Mouse (Mus musculus): ENCODE measurements around the gene Wfdc17.
A peak's percentile ranks its signal among the peaks of the same experiment; 100 is the strongest.

Gene Wfdc17

GRCm38 (mm10) chr11:83703705-83704104 is at the start of gene Wfdc17:
Wfdc17 (plus strand) TSS chr11:83703991.
- no peak for DNase-seq

DNA sequence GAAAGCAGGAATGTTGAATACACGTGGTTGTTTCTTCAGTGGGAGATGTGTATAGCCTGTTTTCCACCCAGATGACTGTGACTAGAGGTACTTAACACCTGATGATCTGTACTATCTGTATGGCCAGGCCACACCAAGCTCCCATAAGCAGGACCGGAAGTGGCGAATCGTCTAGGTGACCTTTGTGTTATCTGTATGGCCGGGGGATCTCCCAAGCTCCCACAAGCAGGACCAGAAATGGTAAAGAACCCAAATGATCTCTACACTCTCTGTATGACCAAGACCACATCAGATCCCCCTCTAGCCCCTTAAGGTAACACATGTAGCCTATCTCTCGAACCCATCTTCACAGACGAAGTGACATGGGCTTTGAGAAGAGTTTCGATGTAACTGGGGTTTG is 49.2 kb upstream of the Wfdc17 start:
- DNase-seq = no peak

DNA sequence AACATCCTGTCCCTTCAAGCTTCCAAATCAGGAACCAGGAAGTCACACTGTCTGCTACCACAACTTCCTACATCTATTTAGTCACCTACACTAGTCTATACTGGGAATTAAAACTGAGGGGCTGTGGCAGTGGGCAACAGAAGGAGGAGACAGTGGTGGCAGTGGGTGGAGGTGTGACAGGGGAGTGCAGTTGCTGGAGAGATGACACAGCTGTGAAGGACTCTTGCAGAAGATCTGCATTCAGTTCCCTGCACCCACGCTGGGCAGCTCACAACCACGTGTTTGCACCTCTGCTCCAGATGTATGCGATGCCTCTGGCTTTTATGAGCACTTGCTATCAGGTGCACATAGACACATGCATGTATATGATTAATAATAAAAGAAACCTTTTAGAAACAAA is 46.3 kb upstream of the Wfdc17 start:
- no peak for DNase-seq

- DNase-seq = no peak
These were observed 45.0 kb upstream of the Wfdc17 start for GRCm38 (mm10) chr11:83658797-83659196.

DNA sequence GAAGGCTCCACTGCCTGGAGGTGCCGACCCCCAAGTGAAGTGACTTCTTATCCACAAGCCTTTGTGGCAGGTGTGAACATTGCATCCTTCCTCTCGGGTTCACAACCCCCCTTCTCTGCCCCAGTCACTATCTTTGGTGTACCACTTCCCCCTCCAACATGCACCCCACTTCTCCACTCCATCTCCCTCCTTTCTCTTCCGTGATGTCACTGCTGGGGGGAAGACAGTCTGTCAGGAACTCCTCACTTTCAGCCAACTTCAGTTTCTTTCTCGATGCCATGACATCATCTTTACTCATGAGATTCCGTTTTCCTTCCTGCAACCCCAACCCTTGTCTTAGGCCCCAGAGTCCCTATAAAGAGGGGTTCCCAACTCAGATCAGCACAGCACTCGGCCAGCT is 41.6 kb upstream of the Wfdc17 start, which contains the start of gene Ccl4:
Gene Ccl4, plus strand, starts transcription at position 381 of the 400 bp plus-strand sequence.
- DNase-seq = no peak

DNA sequence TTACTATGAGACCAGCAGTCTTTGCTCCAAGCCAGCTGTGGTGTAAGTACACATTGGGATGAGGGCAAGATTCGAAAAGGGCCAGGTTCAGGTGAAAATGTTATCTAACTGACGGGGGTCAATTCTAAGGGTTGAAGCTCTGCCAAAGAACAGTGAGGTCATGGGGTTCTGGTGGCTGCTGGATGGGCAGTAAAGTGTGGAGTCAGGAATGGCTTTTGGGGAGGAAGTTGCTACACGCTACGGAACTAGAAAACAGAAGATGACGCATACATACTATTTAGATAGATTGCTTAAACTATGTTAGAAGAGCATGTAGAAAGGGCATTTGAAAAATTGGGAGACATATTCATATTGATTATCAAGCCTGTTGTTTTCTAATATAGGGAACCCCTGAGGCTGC is 40.3 kb upstream of the Wfdc17 start:
- no peak for DNase-seq

DNA sequence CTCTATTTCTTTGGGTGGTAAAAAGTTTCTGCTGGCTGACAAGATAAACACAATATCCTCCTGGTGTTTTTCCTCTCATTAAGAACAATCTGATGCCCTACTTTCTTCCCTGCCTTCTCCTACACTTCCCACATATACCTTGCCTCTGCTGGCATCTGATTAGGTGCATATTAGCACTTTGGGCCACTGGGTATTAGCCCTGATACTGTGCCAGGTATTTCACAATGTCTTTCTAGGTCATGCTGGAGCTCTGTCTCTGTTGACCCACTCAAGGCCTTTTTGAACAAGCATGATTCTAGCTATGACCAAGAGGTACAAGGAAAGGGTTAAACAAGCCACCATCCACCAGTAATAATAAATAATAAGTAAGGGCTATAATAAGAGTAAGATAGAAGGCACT is 32.0 kb upstream of the Wfdc17 start:
- DNase-seq = no peak

DNA sequence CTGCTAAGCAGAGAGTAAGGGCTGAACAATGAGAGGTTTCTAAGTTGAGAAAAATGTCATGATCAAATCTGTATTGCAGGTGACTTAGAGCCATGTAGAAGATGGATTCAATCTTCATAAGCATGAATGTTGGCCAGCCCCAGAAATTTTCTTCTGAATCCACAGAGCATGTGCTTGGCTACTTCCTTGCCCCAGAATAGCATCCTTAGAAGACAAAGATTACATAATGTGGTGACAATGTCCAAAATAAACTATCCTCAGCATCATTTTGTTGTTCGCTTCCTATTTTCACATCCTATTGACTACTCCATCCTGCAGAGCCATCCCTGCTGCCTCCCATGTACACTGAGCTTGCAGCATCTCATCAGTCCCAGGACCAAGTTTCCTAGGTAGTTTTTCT is 28.1 kb upstream of the Wfdc17 start:
- DNase-seq = no peak

GRCm38 (mm10) chr11:83689918-83690317 is 13.9 kb upstream of the Wfdc17 start:
- DNase-seq = no peak

GRCm38 (mm10) chr11:83692008-83692407 is 11.8 kb upstream of the Wfdc17 start:
- DNase-seq = no peak

GRCm38 (mm10) chr11:83708715-83709114 is 4.9 kb downstream of the Wfdc17 start, which contains the start of gene Wfdc18:
Wfdc18 (plus strand) TSS chr11:83709015.
- no peak for DNase-seq

- no peak for DNase-seq
These were observed 5.9 kb downstream of the Wfdc17 start for GRCm38 (mm10) chr11:83709683-83710082.

- no peak for DNase-seq
These were observed 8.9 kb downstream of the Wfdc17 start for GRCm38 (mm10) chr11:83712671-83713070.

DNA sequence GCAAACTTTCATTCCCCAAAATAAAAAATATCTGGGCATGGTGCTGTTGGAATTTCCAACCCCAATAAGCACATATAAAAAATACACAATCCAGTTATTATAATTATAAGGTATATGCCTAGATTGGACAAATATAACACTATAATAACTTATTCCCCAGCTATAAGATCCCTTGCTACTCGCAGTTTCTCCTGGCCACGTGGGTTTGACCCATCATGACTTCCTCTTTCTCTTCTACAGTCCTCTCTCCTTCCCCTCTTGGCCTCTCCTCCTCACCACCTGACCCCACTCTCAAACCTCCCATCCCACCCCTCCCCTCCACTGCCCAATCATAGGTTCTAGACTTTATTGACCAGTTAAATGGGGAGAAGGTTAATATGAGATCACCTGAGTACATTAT is 10.1 kb downstream of the Wfdc17 start:
- no peak for DNase-seq

GRCm38 (mm10) chr11:83717042-83717665 is 13.4 kb downstream of the Wfdc17 start:
- DNase-seq = peak; percentile 2

DNA sequence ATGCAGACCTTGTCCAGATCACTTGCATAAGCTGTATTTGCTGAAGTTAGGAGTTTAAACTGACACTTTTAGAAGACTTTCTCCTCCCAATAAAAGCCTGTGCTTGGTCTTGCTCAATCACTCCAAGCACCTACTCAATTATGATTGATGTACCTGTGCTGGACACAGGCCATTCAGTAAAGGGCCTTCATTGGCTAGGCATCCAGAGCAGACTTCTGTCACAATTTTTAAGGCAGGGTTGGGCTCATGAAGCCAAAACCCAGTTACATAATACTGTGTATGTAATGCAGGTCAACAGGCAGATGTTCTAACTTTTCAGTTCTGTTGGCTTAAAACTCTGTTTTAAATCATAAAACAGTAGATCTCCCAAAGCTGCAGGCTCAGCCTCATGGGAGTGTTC is 17.0 kb downstream of the Wfdc17 start:
- no peak for DNase-seq

GRCm38 (mm10) chr11:83728757-83729432 is 25.1 kb downstream of the Wfdc17 start:
- no peak for DNase-seq

- no peak for DNase-seq
These were observed 27.3 kb downstream of the Wfdc17 start for GRCm38 (mm10) chr11:83731116-83731515.

DNA sequence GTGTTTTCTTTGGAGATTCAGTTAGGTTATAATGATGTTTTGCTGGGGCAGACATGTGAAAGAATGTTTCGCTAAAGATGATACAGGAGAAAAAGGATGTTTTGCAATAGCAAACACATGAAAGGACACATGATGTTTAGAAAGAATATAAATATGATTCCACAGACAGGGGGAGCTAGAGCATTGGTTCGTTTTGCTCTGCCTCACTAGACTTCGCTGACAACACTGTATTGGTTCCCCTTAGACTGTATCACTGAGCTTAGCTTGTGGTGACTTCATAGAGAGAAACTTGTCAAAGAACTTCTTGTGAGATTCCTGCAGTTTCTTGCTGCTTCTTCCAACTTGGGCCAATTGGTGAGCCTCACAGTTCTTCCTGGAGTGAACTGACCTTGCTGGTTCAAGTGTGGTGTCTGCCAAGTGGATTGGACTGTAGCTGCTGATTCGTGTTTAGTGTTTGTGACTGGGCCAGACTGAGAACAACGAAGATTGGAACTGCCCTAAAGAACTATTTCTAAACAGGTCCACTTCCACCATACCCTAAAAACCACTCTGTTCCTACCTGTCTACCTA is 29.4 kb downstream of the Wfdc17 start:
- no peak for DNase-seq

DNA sequence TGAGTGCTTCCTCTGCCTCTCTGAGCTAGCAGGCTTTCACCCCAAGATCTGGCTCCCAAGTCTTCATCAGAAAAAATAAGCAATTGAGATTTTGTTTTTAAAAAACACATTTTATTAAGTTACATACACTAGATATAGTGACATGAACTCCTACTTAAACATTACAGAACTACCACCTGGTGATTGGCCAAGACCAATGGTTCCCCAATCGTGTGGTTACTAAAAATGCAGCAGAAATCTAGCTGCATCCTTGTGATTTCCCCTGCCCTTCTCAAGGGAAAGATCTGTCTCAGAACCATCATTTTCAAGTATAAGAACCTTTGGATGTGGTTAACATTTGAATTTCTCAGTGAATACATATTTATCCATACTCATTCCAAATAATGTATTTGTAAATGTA is 30.4 kb downstream of the Wfdc17 start:
- DNase-seq = no peak

DNA sequence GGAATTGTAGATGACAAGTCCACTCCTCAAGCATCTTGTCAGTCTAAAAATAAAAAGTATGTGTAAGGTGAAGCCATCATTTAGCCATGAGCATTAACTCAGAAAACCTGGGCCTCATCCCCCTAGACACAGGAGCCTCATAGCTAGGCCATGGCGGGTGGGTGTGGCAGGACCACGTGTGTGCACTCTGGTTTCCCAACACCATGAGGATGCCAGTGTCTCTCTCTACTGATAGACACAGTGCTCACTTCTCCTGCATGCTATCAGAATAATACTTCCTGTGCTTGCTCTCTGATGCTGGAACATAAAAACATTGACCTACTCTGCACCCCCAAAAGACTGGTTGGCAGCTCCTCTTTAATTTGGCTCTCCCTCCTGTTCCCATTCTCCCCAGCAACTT is 32.1 kb downstream of the Wfdc17 start:
- DNase-seq = no peak

- no peak for DNase-seq
These were observed 33.3 kb downstream of the Wfdc17 start for GRCm38 (mm10) chr11:83737109-83737558.

- peak; percentile 82 for DNase-seq
These were observed 35.5 kb downstream of the Wfdc17 start for GRCm38 (mm10) chr11:83739241-83739640.

- DNase-seq = no peak
These were observed 36.7 kb downstream of the Wfdc17 start for GRCm38 (mm10) chr11:83740443-83740991.
